Mouse (Mus musculus): Measurements from ENCODE around the gene Hmgb1. TPM values are rescaled to one million over a fixed set of nuclear protein-coding genes. Genes with fewer than 3 reads are reported as not detected.

Hmgb1 gene
- polyA plus RNA-seq, 1 experiment, result 760 TPM

DNA sequence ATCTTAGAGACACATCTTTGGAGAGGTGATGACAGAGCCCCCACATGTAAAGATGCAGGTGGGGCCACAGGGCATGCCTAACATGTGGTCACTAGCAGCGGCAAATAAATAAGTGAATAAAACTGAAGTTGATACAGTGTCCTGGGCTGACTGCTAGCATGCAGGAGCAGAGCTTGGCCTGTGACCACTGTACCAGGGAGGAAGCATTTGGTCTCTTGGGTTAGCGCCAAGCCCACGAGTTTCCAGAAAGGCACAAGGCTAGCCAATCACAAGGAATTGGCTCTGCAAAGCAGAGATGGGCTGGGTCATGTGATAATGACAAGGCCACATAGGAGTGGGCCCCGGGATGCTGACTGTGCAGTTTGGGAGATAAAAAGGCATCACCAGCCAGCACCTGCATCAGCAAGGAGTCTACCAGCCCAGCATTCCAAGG, 47.3 kb downstream of the Hmgb1 start:
- no peak for TF ChIP-seq GATA1 (IDR thresholded peaks at IDR 0.05; ENCODE audit: low read length)

- no peak for TF ChIP-seq GATA1 (IDR thresholded peaks at IDR 0.05; ENCODE audit: low read length)
Measured at GRCm38 (mm10) chr5:149135455-149136354, 48.6 kb downstream of the Hmgb1 start.

- no peak for TF ChIP-seq GATA1 (IDR thresholded peaks at IDR 0.05; ENCODE audit: low read length)
Measured at GRCm38 (mm10) chr5:149134751-149135454, 49.4 kb downstream of the Hmgb1 start.

DNA sequence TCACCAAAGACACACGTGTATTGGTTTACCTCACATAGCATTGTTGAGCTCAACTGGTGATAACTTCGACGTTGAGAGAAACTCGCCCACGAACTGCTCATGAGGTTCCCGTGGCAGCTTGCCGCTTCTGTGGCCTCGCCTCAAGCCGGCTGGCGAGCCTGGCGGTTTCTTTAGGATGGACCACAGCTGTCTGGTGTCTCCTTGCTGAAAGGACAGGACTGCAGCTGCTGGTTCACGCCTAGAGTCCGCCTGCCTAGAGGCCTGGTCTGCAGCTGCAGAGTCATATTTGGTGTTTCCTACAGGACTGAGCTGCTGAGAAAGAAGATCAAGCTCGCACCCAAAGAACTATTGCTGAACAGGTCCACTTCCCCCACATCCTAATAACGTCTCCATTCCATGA, 55.8 kb downstream of the Hmgb1 start:
- TF ChIP-seq GATA1 (IDR thresholded peaks at IDR 0.05; ENCODE audit: low read length), result no peak

DNA sequence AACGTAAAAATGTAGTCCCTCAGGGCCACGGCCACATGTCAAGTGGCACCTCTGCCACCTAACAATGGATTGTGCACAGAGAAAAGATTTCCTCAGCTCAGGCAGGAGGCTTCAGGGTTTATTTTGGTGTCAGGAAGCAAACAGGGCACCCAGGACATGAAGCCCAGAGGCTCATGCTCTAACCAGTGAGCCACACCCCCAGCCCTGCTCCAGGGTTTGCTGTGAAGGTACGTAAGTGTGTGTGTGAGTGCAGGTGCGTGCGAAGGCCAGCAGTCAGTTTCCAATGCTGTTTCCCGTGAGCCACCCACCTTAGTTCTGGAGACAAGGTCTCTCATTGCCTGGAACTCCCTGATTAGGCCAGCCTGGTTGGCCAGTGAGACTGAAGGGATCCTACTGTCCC, 60.5 kb downstream of the Hmgb1 start:
- no peak for TF ChIP-seq GATA1 (IDR thresholded peaks at IDR 0.05; ENCODE audit: low read length)

DNA sequence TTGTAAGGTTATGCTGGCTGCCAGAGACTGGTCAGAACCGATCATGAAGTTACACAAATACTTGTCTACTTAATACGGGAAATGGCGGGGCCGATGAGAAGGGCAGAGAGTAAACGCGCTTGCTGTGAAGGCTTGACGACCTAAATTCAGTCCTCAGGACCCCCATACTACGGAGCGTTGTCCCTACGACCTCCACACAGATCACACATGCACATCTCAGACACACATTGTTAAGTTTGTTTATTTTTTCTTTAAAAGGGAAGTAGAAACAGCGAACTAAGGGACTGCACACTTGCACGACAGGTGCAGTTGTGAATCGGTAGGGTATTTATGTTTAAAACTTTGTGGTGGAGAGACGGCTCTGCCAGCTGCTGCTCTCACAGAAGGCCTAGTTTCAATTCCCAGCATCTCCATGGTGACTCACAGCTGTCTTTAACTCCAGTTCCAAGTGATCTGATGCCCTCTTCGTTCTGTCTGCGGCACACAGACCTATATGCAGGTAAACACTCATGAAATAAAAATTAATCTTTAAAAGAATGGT, 64.9 kb downstream of the Hmgb1 start:
- no peak for TF ChIP-seq GATA1 (IDR thresholded peaks at IDR 0.05; ENCODE audit: low read length)

DNA sequence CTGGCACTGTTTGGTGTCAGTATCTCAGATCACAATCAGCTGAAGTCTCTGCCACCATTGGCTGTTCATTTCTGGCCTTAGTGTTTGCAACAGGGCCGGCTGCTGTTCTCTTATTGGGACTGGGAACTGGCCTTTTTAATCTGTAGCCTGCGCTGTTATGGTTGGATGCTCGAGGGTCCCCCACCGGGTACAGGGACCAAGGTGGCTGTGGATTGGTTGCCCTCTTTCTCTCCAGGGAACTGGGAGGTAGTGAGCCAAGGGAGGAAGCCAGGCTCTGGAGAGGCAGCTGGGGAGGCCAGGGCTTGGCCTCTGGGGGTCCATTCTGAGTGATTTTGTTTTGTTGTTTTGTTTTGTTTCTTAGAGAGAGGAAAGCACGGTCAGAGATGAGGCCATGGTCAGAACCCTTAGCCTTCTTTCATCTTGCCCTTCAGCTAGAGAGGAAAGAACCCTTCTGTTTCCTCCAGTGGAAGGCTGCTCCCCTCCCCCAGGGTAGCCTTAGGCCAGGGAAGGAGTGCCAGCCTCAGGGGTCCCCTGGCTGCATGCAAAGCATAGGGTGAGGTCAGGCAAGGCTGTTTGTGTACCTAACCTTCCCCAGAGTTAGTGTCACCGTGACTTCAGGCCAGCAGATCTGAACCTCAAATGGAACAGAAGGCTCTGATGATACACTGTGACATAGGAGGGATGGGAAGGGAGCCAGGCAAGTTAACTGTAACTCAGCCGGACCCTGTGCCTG, 66.3 kb downstream of the Hmgb1 start:
- TF ChIP-seq GATA1 (IDR thresholded peaks at IDR 0.05; ENCODE audit: low read length), result no peak

- TF ChIP-seq GATA1 (IDR thresholded peaks at IDR 0.05; ENCODE audit: low read length), result no peak
Measured at GRCm38 (mm10) chr5:149114587-149114986, 69.7 kb downstream of the Hmgb1 start.

DNA sequence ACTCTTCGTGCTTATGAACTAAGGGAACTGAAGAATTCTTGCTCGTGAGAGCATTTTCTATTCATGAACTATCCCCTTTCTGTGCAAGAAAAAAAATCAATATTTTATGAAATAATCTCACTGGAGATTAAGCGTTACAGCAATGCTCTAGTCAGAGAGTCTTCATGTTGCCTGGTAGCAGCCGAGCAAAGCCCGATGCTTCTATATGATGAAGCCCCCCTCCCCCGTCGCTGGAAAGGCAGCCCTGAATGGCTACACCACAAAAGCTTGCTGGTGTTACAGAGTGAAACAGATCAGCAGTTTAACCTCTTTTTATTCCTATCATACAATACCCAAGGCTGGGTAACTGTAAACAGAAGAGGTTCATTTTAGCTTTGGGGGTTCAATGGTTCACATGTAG, 70.3 kb downstream of the Hmgb1 start:
- no peak for TF ChIP-seq GATA1 (IDR thresholded peaks at IDR 0.05; ENCODE audit: low read length)

DNA sequence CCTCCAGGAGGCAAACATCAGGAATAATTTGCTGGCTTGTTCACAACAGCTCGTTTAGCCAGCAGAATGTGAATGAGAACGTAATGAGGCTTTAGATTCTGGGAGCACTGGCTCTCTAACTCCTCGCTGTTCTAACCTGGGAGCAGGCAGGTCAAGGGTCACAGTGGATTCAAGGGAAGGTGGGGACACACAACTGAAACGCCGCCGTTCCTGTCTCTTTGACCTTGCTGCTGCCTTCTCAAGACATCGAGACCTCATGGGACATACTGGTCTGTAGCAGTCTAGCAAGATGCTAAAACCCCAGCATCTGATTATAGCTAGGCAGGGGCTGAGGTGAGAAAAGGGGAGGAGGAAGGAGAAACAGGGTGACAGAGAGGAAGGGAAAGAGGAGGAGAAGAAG, 70.8 kb downstream of the Hmgb1 start:
- TF ChIP-seq GATA1 (IDR thresholded peaks at IDR 0.05; ENCODE audit: low read length), result no peak

DNA sequence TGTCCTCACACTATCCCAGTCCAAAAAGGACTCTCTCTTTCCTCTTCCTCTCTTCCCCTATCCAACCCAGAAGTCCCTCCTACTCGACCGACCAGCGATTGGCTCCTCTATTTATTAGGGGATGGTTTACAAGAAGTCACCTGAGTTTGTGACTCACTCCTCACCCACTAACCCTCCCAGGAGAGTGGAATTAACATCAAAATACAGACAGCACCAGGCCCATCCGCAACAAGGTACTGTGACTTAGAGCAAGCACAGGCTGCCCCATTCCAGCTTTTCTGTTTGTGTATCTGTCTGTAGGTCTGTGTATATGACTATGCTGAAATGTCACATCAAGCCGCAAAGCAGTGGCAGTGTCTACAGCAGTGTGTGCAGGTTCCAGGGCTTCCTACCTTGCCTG, 71.7 kb downstream of the Hmgb1 start:
- no peak for TF ChIP-seq GATA1 (IDR thresholded peaks at IDR 0.05; ENCODE audit: low read length)

DNA sequence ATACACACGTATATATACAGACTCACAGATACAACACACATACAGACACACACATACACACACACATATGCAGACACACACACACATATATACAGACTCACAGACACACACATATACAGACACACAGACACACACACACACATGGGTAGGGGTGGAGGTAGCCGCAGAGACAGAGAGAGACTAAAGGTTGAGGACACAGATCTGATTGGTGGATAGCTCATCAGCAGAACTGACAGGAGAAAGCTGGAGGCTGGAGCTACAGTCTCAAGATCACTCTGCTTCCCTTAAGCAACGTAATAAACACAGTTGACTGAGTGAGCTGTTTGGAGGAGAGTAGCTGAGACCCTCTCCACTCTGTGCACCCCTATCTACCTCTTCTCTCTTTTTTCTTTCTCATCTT, 75.1 kb downstream of the Hmgb1 start:
- no peak for TF ChIP-seq GATA1 (IDR thresholded peaks at IDR 0.05; ENCODE audit: low read length)

GRCm38 (mm10) chr5:149108178-149108577, 76.1 kb downstream of the Hmgb1 start:
- no peak for TF ChIP-seq GATA1 (IDR thresholded peaks at IDR 0.05; ENCODE audit: low read length)

DNA sequence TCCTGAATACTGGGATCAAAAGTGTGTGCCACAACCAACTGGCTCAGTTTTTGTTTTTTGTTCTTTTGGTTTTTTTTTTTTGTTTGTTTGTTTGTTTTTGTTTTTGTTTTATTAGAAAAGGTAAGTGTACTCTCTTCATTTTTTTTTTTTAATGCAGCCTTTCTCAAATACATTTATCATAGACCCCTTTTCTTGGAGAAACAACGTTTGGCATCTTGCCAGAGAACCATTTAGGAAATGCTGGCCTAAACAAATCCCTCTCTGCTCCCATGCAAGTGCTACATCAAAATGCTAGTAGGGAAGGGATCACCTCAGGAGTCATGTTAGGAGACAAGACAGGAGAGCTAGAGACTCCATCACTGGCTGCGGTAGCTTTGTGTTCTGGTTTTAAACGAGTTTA, 76.7 kb downstream of the Hmgb1 start:
- TF ChIP-seq GATA1 (IDR thresholded peaks at IDR 0.05; ENCODE audit: low read length), result no peak

- no peak for TF ChIP-seq GATA1 (IDR thresholded peaks at IDR 0.05; ENCODE audit: low read length)
Measured at GRCm38 (mm10) chr5:149104096-149104725, 80.1 kb downstream of the Hmgb1 start.

Measured in G1E-ER4 (cell line).